Mouse (Mus musculus): ENCODE measurements at regions not wholly inside any gene's neighbourhood (a gene's known extent, or its start where the extent isn't known, plus 50 kb on each side); places are given as distances from the start of the nearest gene placed in this dataset.

DNA sequence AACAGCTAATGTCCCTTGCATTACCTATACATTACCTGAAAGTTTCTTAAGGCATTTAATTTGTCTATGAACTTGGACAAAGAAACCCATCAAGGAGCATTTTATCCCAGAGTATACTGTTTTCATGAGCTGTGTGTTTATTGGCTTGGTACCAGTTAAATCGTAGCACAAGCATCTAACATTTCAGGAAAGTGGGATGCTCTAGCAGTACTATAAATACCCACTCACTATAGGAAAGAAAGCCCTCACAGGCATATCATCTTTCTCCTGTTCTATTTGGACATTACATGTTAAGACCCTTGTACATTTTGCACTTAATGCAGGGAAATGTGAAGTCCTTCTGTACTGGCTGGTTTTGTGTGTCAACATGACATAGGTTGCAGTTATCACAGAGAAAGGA is 163.9 kb downstream of the Ptprc start:
- ATAC-seq (replicated peaks; ENCODE audit: low FRiP score, low TSS enrichment, poor library complexity, severe bottlenecking): no peak

DNA sequence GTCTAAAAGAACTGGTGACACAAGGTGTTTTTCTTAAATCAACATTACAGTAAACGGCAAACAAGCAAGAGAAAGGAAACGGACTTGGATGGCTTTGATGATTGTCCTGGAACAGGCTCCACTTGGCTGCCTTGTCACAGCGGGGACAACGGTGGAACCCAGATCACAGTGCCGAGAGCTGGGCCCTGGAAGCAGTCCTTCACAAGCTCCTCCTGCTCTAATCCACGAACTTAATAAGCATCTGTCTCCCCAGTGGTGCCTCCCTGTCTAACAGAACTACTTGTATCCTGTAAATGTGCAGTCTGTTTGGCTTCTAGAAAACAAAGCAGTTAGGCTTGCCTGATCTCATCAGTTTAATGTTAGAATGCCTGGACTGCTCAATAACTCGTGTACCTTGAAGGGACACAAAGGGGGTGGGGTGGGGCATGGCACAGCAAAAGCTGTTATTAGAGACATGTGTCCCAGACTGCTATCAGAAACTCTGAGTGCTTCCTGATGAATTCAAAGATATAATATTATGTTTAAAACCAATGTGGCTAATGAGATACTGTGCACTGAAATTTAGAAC is 164.5 kb downstream of the Ptprc start:
- no peak for ATAC-seq (replicated peaks; ENCODE audit: low FRiP score, low TSS enrichment, poor library complexity, severe bottlenecking)

DNA sequence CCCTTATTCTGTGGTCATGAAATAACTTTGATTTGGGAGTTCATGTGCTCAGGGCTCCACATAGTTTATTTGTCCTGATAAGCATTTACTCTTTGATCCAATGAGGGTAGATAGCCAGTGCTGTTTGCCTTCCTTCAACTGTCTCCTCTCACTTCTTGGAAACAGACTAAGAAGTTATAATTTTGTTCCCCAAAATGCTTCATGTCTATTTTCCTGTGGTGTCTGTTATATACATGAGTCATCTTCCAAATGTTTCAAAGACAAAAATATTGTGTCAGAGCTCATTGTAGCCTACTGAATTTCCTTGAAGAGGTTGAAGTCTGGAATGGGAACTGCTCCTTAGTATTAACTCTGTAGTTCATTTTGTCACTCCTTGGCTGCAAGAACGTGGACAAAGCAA is 168.7 kb downstream of the Ptprc start:
- ATAC-seq (replicated peaks; ENCODE audit: low FRiP score, low TSS enrichment, poor library complexity, severe bottlenecking): no peak

DNA sequence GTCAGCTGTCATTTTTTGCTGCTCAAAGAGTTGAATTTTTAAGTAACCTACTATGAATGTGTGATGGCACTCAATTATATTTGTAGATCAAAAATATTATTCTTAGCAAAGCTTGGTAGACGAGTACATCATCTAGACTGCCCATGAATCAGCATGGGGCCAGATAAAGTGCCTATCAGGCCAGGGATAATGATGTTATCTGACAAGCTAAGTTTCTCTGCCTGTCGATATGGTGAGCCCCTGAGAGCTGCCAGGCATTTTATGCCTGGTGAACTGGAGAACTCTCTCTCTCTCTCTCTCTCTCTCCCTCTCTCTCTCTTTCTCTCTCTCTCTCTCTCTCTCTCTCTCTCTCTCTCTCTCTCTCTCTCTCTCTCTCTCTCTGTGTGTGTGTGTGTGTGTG is 171.2 kb downstream of the Ptprc start:
- no peak for ATAC-seq (replicated peaks; ENCODE audit: low FRiP score, low TSS enrichment, poor library complexity, severe bottlenecking)

DNA sequence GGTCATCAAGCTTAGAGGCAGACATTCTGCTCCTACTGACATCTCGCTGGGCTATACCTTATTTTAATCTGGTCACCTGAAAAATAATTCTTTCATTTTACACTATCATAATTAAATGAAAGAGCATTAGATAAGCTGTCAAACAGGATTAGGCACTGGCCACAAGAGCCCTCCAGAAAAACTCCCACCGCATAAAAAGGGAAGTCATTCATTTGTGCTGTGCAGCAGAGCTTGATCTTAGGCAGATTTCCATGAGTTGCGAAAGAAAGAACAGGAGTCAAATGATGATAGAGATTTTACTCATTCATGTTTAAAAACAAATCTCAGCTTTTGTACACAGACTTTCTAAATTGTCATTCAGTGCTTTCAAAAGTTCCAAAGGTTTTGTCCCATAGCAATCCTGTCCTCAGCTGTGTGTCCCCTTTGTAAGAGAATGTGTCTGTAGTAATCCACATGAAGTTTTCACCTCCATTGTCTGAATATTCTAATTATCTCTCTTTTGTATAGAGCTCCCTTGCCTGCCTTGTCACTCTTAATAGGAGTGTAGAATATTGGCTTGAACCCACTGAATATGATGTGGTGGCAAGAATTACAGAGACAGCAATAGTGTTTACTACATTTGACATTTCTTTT is 176.1 kb downstream of the Ptprc start:
- ATAC-seq (replicated peaks; ENCODE audit: low FRiP score, low TSS enrichment, poor library complexity, severe bottlenecking): no peak

DNA sequence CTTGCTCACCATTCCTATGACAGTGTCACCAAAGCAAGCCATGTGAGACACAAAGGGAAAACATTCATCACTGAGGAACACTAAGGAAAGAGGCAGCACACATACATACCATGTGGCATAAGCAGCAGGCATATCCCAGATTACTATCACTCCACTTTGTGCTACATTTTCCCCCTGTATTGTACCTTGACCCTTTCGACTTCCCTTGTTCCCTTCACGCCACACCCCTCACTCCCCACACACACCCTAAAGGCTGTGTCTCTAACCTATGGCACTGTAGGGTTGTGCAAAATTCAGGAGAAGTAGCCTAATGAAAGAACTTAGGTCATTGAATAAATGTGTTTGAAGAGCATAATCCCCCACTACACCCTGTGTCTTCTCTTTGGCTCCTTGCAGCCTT is 179.5 kb downstream of the Ptprc start:
- ATAC-seq (replicated peaks; ENCODE audit: low FRiP score, low TSS enrichment, poor library complexity, severe bottlenecking): no peak

DNA sequence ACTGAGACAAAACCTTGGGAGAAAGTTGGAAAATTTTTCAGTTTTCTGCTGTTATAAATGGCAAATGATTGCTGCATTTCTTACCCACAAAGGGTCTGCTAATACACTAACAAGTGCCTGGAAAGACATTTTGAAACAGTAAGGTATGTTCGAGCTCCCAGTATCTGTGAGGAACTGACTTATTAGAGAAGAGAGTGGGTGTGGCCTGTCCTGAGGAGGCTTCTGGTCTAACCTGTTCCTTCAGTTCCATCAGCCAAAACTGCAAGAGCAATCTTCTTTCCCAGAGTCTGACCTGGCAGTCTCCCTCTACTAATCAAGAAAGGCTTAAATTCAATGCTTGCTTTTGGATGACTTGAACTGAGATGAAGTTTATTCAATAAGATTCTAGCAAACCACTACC is 183.6 kb downstream of the Ptprc start:
- no peak for ATAC-seq (replicated peaks; ENCODE audit: low FRiP score, low TSS enrichment, poor library complexity, severe bottlenecking)

DNA sequence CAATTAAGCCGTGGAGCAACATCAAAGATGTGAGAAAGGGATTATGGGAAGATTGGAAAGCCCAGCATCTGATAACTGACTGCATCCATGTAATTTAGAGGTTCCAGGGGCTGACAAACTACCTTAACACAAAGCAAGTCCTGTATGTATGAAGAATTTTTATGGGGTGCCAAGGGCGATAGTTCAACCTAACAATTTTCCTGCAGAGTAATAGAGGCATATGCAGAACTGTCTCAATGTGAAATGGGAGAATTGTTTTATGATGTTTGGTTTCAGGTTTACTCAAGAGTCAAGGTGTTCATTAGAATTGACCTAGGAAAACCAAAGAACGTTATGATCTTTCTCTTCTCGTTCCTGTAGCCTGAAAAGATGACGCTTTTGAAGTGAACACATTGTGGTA is 184.1 kb downstream of the Ptprc start:
- ATAC-seq (replicated peaks; ENCODE audit: low FRiP score, low TSS enrichment, poor library complexity, severe bottlenecking): no peak

DNA sequence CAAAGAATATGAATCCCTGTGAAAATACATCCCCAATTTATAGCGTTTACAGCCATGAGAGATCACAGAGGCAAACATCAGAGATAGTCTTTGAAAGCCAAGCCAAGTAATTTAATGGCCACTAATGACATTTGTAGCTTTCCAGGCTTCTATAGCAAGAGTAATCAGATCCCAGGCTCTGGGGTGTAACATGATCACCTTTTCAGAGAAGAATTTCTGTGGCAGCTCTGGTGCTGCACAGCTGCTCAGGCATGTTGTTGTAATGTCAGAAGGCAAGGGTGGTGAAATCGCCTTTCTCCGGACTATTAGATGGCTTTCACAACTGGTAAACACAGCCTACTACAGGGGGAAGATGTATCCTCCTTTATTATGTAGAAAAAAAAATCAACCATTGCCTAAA is 202.1 kb downstream of the Ptprc start:
- ATAC-seq (replicated peaks; ENCODE audit: low FRiP score, low TSS enrichment, poor library complexity, severe bottlenecking): no peak

DNA sequence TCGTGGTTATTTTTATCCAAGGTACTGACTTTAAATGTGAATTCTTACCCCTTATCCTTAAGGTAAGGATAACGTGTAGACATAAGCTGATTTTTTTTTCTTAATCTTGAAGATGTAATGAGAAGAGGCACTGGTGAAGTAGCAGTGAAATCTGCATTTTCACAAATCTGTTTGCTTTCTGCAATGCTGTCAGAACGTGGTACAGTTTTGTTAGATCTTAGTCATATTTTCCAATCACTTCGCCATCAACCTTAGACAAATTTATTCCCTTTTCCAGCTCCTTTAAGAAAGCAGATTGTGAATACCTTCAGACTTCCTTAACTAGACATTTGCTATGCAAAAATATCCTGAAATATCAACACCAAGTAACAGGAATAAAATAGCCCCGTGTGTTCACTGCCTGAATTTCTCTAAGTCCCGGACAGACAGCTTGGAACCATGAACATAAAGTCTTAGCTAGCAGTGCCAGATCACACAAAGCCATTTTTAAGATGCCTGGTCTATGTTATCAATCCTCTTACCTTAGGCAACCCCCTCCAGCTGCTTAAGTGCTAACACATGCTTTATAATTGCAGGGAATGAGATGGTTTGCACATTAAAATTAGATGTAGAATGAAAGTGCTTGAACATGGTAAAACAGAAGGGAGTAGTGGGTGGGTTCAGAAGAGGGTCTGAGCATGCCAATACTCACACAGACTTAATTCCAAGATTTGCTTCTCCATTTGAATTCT is 202.7 kb downstream of the Ptprc start:
- no peak for ATAC-seq (replicated peaks; ENCODE audit: low FRiP score, low TSS enrichment, poor library complexity, severe bottlenecking)

DNA sequence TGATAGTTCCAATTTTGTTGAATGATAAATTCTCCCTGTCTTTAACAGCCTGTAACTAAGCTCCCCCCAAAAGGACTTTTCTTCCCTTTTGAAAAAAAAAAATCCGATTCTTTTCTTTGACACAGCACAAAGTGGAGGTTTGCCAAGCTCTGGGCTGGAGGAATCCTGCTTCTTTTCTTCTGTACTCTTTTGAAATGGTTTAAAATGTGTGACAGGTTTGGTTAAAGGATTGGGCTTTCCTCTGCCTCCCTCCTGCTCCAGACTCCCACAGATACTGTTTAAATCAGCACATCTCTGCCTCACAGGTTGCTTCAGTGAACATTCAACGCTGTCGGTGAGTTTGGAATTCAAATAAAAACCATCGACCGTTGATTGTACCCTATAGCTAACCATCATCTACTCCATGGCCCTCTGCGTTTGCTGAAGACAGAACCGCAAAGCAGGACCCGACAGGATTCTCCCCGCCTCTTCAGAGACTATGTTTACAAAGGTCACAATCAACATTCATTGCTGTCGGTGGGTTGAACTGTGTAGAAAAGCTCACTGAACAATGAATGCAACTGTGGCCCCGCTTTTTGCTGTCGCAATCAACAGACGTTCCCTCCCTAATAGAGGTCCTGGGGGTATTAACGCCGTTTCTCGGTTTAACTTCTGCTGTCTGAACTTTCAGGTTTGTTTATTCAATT is 209.2 kb downstream of the Ptprc start:
- ATAC-seq (replicated peaks; ENCODE audit: low FRiP score, low TSS enrichment, poor library complexity, severe bottlenecking): no peak

DNA sequence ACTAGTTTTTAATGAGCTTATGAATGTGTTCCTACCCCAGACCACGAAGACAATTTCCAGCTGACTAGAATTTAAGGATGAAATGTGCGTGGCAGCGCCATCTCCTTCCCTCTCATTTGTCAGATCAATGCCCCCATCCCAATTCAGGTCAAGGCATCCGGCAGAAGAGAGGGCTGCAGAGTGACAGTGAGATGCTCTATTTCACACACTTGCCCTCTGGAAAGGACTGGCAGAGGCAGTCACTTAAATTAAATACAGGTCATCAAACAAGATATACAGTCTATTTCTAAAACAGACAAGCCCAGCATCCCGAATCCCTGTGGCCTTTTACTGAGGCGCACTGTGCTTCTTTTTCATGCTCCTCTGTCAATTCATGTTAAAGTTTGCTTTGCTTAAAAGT is 211.9 kb downstream of the Ptprc start:
- no peak for ATAC-seq (replicated peaks; ENCODE audit: low FRiP score, low TSS enrichment, poor library complexity, severe bottlenecking)

DNA sequence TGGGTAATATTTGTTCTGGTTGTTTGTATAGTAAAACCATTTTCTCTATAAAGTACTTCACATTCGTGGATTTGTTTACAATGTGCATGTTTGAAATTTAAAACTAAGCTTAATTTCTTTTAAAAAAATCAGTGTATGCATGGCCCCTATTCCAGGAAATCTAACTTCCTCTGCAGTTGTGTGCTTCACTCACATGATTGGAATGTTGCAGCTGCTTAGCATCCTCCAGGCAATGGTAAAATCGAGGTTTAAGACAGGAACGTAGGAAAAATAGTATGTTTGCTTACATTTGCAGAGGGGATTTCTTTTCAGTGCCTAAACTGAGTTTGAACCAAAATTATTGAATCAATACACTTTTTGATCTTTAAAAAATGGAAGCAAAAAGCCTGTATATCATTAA is 217.5 kb downstream of the Ptprc start:
- no peak for ATAC-seq (replicated peaks; ENCODE audit: low FRiP score, low TSS enrichment, poor library complexity, severe bottlenecking)

DNA sequence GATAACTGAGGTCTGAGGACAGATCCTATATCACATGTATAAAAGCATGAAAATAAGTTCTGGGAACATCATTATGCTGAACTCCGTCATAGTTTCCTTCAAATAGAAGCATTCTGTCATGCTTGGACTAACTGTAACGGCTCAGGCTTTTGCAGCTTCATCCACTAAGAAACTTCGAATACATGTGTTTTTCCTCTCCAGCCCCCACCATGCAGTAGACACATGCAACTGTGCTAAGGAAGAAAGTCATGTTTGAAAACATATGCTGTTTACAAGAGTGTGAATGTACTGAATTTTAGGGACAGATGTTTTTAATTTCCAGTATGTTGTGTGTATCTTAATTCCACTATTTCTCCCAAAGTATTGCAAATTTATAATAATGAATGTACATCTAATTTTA is 219.5 kb downstream of the Ptprc start:
- ATAC-seq (replicated peaks; ENCODE audit: low FRiP score, low TSS enrichment, poor library complexity, severe bottlenecking): no peak

DNA sequence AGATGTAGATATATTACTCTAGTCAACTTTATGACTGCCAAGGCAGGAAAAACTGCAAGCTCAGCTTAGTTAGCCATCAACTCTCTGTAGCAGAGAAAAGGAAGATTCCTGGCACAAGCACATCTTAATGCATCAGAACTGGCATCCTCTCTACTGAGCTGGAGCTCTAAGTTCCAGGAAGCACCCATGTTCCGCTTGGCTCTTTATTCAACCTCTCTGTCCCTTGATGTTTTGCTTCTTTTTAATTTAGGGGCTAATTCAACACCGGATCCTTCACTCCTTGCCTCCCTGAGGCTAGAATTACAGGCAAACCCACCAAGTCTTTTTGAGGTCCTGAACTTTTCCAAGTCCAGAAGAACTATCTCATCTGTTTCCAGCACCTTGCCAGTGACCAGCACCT is 220.4 kb downstream of the Ptprc start:
- no peak for ATAC-seq (replicated peaks; ENCODE audit: low FRiP score, low TSS enrichment, poor library complexity, severe bottlenecking)

DNA sequence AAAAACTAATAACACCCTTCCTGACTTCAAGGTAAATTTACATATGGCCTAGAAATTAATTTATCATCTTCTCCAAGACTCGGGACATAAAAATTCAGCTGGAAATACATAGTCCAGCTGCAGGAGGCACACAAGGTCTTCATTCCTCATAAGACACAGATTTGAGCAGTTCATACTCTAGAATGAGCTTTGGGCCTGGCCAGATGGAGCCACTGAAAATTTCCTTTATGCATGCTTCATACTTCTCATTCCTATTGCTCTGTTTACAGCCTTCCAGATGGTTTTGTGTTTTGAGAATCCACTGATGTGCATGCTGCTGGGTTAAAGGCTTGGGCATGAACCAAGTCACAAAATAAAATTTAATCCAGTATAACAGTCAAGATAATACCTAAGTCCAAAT is 222.1 kb downstream of the Ptprc start:
- ATAC-seq (replicated peaks; ENCODE audit: low FRiP score, low TSS enrichment, poor library complexity, severe bottlenecking): no peak

DNA sequence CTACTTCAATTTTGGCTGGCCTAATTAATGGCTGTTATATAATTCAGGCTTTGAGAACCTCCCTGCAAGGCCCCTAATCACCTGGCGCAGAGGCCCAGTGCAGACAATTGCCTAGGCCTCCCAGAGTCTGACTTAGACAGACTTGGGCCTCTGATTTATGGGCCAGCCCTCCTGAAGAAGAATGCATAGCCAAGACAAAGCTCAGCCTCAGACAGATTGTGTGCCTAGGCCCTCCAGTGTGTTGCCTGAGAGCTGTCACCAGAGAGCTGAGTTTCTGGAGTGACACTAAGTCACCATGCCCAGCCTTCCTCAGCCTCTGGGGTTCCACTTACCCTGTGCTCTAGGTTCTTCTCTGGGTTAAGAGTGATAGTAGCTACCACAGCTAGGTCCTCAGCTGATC is 222.7 kb downstream of the Ptprc start:
- no peak for ATAC-seq (replicated peaks; ENCODE audit: low FRiP score, low TSS enrichment, poor library complexity, severe bottlenecking)

DNA sequence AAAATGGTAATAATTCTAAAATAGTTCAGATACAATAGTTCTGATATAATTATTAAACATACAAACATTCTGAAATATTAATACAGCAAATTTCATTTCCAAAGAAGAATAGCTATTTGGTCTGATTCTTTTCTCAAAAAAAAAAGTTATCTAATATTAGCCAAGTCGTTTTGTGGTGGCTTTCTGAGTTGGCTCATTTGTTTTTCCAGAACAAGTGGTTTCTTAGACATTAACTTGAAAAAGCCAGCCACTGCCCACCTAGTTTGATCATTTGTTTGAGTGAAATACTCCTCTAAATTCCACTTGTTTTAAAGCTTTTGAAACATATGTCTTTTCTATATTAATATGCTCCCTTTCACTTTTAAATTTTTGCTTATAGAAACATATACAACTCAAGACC is 227.6 kb downstream of the Ptprc start:
- ATAC-seq (replicated peaks; ENCODE audit: low FRiP score, low TSS enrichment, poor library complexity, severe bottlenecking): no peak

DNA sequence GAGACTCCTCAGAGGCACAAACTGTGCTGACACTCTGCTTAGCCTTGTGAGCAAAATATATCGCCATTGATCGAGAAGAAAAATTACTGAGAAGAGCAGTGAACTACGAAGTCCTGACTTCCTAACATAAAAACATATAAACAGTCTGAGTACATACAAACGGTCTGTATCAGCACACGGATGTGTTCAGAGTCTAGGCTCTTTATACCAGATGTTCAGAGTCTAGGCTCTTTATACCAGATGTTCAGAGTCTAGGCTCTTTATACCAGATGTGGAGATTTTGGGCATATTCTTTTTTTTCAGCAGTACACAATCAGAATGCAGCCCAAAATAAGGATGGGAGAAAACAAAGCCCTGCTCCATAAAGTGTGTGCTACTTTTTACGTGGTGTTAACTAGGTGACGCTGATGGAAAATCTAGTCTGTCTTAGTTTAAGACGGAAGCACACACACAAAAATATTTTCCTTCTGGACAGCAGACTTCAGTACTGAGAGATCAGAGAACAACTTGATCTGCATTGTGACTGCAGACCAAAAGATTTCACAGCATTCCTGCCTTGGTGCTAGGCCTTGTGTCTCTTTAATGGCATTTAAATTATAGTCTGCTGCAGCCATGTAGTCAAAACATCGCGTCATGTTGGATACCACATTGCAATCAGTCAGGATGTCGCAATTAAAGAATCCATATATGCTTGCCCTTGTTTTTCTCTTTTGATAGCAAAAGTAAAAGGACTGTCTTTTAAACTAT is 233.6 kb downstream of the Ptprc start:
- ATAC-seq (replicated peaks; ENCODE audit: low FRiP score, low TSS enrichment, poor library complexity, severe bottlenecking): no peak

DNA sequence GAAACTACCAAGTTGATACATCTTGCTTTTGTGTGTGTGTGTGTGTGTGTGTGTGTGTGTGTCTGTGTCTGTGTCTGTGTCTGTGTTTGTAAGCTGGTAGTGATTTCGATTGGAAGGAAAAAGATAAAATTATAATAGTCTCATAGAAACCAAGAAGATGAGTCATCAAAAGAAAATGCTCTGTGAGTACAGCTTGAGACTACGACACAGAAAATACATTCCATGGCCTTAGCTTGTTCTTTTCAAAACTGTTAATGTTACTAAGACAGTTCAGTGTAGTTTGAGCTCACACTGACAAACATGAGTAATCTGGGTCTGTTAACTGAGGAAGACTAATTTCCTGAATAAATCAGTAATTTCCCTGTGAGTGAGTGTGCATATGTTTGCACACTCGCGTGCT is 239.8 kb downstream of the Ptprc start:
- no peak for ATAC-seq (replicated peaks; ENCODE audit: low FRiP score, low TSS enrichment, poor library complexity, severe bottlenecking)

Measured in megakaryocyte-erythroid progenitor cell, adult 5-6 weeks (primary cell).